Mouse (Mus musculus) retina, adult 2 months (tissue): ENCODE data around the gene Tmod4.

Experiments
- DNase-seq: peaks from one replicate; pipeline ENCODE4 v3.0.0-alpha.2; 2012; ENCODE audit warnings: low read depth, low spot score

Gene Tmod4

GRCm38 (mm10) chr3:95173256-95173949, 49.1 kb downstream of the Tmod4 start:
- no peak for DNase-seq

GRCm38 (mm10) chr3:95174011-95174592, 49.8 kb downstream of the Tmod4 start:
- no peak for DNase-seq

GRCm38 (mm10) chr3:95176500-95176899, 52.2 kb downstream of the Tmod4 start:
- DNase-seq = no peak

DNA sequence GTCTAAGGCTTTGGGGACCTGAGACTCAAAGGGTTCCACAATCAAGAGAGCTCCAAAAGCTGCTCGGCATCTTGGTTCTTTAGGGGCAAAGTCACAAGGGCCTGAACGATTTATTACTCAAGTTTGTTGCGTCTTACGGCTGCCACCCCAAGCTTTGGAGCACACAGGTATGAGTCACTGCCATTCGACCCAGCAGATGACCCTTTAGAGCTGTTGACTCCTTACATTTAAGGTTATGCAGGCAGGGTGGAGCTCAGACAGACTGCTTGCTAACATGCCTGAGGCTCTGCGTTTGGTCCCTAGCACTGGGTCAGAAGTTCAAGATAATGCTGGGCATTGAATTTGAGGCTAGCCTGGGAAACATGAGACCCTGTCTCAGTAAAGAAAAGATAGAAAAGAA, 53.3 kb downstream of the Tmod4 start:
- DNase-seq = no peak
